In the genomic region with DNA sequence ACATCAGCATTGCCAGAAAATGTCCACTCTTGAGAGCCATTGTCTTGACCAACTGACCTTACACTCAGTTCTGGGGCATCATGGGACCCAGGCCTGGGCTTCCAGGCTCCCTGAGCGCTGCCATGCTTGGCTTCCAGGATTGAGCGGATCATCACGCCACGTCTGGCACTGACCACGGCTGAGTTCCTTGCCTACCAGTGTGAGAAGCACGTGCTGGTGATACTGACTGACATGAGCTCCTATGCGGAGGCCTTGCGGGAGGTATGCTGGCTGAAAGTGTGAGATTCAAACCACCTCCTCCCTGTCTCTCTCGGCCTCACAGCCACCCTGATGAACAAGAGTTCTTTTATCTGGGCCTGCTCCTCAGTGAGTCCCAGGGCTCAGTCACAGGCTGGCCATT, we compare ENCODE assay signal across 27 mouse cellular contexts. TPM values are rescaled to one million over a fixed set of nuclear protein-coding genes. Genes with fewer than 3 reads are reported as not detected.
"Had no signal": no experiment of that assay in that cellular context is flagged by ENCODE, and none has a peak within 500 bp of the region (broad histone marks: within the 10 kb centered on the region; RNA-seq: fewer than 3 reads in every experiment).

No protein-coding gene starts in this region.

- DNase-seq: heart, postnatal 10 days; heart, postnatal 14 days; heart, postnatal 4 days; kidney, adult 11 months; kidney, adult 18-20 months; kidney, adult 2 months; kidney, adult 8-10 months; kidney, adult 9 months; kidney, postnatal 10 days; kidney, postnatal 14 days; kidney, postnatal 25 days; kidney, postnatal 36 days; kidney, postnatal 4 days; layer of hippocampus, adult 9-11 months; layer of hippocampus, postnatal 36 days had no signal

RNA-seq across cellular contexts. Expression of a gene that starts 6.4 kb away (rescaled TPM):
- total RNA-seq: heart, postnatal 10 days; heart, postnatal 14 days; heart, postnatal 25 days; heart, postnatal 4 days; hematopoietic stem cell, adult 5-6 weeks; hindbrain, postnatal 0 days; layer of hippocampus, adult 18-20 months; layer of hippocampus, adult 2 months; layer of hippocampus, adult 8-10 months; layer of hippocampus, postnatal 10 days; layer of hippocampus, postnatal 14 days; layer of hippocampus, postnatal 25 days; layer of hippocampus, postnatal 36 days; left cerebral cortex, adult 18-20 months; left cerebral cortex, adult 2 months; left cerebral cortex, adult 8-10 months had no signal

RNA-seq across cellular contexts. Expression of a gene that starts 13.3 kb away (rescaled TPM):
- total RNA-seq: heart, postnatal 10 days; heart, postnatal 25 days; heart, postnatal 4 days; hematopoietic stem cell, adult 5-6 weeks; hindbrain, postnatal 0 days; left cerebral cortex, adult 8-10 months had no signal

RNA-seq across cellular contexts. Expression of a gene that starts 45.0 kb away (rescaled TPM):
- total RNA-seq: heart, postnatal 10 days; heart, postnatal 14 days; heart, postnatal 25 days; heart, postnatal 4 days; hematopoietic stem cell, adult 5-6 weeks; hindbrain, postnatal 0 days; layer of hippocampus, adult 18-20 months; layer of hippocampus, adult 2 months; layer of hippocampus, adult 8-10 months; layer of hippocampus, postnatal 10 days; layer of hippocampus, postnatal 14 days; layer of hippocampus, postnatal 25 days; layer of hippocampus, postnatal 36 days; left cerebral cortex, adult 18-20 months; left cerebral cortex, adult 2 months; left cerebral cortex, adult 8-10 months had no signal
